Mouse (Mus musculus) c-Kit-positive CD71-positive TER-119-negative erythroid progenitor cells, embryonic 14.5 days (primary cell): ENCODE measurements around the gene Cdk14.

Experiments used
- DNase-seq: peaks from one replicate; pipeline ENCODE4 v3.0.0-alpha.2; 2013; ENCODE audit warnings: low read depth

The Cdk14 gene

DNA sequence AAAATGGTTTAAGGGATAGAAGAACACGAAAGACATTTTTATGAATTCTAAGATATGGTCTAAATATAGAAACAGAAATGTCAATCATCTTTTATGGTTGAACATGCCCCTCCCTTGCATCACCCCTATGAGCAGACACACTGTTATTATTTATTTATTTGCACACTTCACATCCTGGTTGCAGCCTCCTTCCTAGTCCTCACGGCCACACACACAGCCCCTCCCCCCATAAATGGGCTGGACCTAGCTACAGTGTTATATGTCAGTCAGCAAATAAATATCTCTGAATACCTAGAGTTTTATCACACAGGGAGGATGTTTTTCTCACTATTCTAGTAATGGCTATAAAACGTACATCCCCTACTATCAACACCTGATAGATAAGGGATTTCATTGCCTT lies 633.3 kb downstream of the Cdk14 start:
- no peak for DNase-seq

DNA sequence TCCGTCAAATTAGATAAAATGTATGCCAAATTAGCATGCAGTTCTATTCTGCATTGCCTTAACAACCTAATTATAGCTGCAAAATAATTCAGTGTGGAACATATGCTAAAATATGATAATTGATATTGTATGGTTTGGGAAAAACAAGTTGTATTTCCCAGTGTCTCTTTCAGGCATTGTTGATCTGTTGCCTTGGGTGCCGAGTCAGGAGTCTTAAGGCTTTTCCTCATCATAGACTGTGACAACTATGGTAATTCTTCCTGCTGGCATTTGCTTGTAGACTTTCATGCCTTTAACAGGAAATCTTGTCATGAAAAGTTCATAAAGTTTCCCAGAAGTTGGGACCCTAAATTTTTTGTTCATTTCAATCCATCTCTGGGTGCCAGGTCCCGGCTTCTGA lies 641.8 kb downstream of the Cdk14 start:
- DNase-seq, result no peak

DNA sequence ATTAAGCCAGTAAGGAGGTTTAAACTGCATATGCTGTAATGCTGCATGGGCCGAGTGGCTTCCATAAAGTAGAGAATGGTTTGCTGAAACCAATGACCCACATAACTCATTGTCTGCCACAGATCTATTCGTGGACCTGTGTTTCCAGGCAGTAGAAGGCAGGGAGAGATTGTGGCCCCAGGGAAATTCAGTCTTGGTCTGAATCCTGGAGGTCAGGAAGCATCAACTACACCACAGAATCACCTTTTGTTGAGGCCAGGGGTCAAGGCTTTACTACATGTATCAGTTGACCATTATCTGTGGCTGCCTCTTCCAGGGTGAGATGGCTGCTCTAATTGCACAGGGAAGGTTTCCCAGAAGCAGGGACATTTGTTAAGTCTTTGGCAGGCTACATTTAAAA lies 643.6 kb downstream of the Cdk14 start:
- no peak for DNase-seq

- no peak for DNase-seq
Observed at GRCm38 (mm10) chr5:4773090-4773772, 646.9 kb downstream of the Cdk14 start.

DNA sequence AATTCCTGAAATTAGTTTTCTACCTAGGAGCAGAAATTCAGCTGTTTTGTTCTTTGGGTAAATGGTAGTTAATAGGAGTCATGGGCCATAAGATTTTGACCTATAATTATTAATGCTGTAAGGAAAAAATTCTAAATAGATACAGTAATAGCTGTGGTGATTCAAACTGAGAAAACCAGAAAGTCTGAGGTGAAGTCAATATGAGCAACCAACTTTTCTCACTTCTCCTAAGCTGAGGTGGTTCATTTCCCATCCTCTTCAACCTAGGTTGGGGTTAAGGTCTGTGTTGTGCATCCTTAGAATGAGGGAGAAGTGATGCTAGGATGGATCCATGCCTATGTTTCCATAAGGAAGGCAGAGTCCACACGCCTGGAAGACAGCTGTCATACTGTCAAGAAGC lies 649.5 kb downstream of the Cdk14 start:
- no peak for DNase-seq

GRCm38 (mm10) chr5:4767896-4768295 lies 652.2 kb downstream of the Cdk14 start:
- DNase-seq, result no peak

DNA sequence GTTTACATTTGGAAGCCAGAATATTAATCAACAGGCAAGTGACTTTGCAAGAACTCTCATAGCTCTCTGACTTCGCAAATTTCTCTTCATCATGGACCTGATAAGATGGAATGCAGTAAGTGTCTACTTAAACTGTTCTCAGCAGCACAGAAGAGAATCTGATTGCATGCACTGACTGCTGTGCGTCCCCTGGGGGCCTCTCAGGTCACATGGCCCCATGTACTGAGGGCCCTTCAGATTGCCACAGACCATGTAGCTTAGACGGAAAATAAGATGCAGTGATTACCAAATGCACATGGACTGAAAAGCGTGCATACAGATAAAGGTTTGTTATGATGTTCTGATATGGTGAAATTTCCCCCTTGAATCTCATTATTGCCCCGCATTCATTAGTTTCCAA lies 653.4 kb downstream of the Cdk14 start:
- DNase-seq, result no peak

- no peak for DNase-seq
Observed at GRCm38 (mm10) chr5:4761891-4762290, 658.2 kb downstream of the Cdk14 start.

DNA sequence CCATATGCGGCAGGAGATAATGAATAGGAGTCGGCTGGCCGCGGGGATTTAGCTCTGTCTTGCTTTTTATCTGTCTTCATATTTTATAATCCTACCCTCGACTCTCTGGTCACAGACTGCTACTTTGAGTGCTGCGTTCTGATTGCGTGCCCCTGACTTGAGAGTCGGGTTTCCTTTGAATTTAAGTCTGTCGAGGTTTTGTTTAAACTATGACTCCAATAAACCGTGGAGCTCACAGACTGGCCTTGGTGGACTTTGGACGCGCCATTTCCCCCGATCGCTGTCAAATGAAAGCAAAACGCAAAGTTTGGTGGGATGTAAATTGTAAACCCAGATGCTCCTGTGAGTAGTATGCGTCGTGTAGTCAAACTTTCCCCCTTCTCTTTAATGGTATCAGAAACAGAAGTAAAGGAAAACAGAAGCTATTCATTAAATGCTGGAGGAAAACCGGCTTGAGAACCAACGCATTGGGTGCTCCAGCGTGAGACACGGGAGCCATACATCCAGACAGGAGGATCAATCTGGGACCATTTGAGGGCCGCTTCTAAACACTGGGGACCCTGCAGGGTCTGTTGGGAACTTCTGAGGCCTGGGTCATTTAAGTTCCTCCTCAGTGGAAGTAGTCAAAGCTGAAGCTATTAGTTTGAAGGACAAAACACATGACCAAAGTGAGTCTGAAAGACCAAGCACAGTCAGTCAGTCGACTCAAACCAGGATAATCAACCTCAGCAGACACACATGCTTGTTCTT lies 661.6 kb downstream of the Cdk14 start:
- DNase-seq, result no peak

GRCm38 (mm10) chr5:4757902-4758301 lies 662.2 kb downstream of the Cdk14 start, which contains the start of gene Fzd1:
Gene Fzd1 (minus strand): TSS chr5:4758035.
- DNase-seq, result no peak

DNA sequence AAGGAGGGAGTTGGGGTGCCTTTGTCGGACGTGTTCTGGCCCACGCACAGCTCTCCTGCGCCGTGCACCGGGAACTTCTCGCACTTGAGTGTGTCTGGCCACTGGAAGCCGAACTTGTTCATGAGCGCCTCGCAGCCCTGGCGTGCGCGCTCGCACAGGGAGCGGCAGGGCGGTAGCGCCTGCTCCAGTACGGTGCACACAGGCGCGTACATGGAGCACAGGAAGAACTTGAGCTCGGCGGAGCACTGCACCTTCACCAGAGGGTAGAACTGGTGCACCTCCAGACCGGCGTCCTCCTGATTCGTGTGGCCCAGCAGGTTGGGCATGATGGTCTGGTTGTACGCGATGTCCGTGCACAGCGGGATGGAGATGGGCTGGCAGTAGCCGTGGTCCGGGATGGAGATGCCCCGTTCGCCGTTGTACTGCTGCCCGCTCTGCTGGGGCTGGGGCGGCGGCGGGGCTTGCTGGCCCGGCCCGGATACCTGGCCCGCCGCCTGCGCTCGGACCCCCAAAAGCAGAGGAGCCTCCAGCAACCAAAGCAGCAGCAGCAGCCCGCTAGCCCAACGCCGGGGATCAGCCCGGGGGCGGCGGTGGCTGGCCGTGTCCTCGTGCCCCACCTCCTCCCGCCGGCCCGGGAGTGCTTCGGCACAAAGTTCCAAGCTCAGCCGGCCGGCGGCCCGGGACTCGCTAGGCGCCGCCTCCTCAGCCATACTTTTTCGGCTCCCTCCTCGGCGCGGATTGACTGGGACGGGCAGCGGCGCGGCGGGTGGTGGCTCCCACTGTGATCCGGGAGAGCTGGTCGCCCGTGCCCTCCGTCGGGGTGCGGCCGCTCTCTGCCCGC lies 663.0 kb downstream of the Cdk14 start:
- DNase-seq, result no peak

DNA sequence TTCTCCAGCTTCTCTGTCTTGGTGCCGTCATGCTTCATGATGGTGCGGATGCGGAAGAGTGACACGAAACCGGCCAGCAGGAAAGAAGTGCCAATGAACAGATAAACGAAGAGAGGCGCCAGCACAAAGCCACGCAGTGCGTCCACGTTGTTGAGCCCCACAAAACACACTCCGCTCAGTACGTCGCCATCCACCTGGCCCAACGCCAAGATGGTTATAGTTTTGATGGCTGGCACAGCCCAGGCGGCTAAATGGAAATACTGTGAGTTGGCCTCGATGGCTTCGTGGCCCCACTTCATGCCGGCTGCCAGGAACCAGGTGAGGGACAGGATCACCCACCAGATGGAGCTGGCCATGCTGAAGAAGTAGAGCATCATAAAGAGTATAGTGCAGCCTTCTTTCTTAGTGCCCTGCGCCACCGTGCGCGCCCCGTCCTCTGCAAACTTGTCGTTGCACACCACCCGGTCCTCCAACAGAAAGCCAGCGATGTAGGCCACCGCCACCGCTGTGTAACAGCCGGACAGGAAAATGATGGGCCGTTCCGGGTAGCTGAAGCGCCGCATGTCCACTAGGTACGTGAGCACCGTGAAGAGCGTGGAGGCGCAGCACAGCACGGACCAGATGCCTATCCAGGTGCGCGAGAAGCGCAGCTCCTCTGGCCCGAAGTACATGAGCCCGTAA lies 664.0 kb downstream of the Cdk14 start:
- DNase-seq, result no peak

- no peak for DNase-seq
Observed at GRCm38 (mm10) chr5:4755326-4755725, 664.8 kb downstream of the Cdk14 start.

DNA sequence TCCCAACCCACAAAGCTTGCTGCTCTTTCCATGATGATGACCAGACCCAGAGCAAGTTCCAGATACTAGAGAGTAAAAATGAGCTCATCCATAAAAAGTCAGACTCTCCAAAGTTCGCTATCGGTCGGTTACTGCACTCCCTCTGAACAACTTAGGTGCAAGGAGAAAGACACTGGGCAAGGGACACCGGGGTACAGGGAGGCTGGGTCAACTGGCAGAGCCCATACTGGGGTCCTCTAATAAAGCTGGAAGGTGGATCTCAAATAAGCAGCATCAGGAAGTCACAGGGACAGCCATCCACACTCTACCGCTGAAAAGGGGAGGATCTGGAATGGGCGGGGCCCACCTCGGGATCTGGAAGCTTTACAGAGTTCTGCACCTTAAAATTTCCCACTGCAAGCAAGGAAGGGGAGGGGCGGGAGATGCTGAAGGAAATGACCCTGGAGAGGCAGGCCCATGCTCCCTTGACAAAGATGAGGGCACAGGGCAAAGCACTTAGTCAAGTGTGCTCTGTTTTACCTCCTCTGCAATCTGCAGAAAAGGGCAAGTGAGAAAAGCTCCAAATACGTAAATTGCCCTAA lies 665.3 kb downstream of the Cdk14 start:
- DNase-seq, result no peak
